Mouse (Mus musculus) kidney, postnatal 25 days (tissue): ENCODE data around the gene Slain2.
"Not testable (repeated sequence)": the region's sequence is repeated elsewhere in the genome, so short reads cannot be mapped to it uniquely, and the experiment has no call there.

Experiments
- DNase-seq, 2 experiments: peaks; one replicate each; pipeline ENCODE4 v3.0.0; 2021; ENCODE audit warnings: mixed read lengths in 2 of 2

Gene Slain2

DNA sequence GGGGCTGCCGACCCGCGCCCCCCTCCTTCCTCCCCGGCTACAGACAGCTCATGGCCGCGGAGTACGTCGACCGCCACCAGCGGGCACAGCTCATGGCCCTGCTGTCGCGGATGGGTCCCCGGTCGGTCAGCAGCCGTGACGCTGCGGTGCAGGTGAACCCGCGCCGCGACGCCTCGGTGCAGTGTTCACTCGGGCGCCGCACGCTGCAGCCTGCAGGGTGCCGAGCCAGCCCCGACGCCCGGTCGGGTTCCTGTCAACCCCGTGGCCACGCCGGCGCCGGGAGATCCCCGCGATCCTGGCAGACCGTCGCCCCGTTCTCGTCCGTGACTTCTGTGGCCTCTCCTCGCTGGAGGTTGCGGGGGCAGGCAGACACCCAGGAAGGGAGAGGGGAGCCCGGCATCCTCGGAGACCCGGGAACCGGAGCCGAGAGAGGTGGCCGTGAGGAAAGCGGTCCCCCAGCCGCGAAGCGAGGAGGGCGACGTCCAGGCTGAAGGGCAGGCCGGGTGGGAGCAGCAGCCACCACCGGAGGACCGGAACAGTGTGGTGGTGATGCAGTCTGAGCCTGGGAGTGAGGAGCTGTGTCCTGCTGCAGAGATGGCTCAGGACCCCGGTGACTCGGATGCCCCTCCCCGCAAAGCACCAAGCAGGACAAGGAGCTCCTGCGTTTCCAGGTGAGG, 99.6 kb downstream of the Slain2 start:
- not testable (repeated sequence) for DNase-seq

DNA sequence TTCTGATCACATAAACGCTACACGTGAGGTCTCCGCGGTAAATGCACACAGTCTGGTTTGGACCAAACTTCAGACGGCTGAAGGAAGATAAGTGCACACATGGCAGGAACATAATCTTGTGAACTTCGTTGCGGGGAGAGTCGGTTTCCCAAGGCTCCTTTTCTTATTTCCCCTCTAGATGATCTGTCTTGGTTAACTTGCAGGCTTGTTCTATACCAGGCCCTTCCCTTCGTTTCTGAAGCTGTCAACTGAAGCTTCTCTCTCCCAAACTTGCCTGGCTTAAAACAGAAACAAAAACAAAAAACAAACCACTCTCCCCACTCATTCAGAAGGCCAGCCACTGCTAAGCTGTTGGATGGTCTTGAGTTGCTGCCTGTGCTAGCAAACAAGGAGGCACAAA, 100.6 kb downstream of the Slain2 start:
- no peak for DNase-seq

DNA sequence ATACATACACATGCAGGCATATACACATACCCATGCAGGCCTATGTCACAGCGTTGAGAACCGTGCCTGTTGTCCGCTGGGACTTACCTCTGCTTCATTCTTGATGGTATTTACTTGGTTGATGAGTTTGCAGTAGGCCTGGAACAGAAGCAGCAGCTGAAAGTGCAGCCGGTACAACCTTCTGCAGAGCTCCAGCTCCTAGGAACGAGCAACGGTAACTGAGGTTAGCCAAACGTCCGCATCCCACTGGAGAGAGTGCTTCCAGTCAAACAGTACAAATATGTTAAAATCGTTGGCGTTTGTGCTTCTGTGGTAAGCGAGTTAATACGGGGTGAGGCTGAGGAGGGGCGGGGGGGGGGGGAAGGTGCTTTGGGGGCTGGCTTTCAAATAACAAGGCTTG, 109.7 kb downstream of the Slain2 start:
- no peak for DNase-seq
